8 mouse cellular contexts compared by ENCODE assay signal in the genomic region with DNA sequence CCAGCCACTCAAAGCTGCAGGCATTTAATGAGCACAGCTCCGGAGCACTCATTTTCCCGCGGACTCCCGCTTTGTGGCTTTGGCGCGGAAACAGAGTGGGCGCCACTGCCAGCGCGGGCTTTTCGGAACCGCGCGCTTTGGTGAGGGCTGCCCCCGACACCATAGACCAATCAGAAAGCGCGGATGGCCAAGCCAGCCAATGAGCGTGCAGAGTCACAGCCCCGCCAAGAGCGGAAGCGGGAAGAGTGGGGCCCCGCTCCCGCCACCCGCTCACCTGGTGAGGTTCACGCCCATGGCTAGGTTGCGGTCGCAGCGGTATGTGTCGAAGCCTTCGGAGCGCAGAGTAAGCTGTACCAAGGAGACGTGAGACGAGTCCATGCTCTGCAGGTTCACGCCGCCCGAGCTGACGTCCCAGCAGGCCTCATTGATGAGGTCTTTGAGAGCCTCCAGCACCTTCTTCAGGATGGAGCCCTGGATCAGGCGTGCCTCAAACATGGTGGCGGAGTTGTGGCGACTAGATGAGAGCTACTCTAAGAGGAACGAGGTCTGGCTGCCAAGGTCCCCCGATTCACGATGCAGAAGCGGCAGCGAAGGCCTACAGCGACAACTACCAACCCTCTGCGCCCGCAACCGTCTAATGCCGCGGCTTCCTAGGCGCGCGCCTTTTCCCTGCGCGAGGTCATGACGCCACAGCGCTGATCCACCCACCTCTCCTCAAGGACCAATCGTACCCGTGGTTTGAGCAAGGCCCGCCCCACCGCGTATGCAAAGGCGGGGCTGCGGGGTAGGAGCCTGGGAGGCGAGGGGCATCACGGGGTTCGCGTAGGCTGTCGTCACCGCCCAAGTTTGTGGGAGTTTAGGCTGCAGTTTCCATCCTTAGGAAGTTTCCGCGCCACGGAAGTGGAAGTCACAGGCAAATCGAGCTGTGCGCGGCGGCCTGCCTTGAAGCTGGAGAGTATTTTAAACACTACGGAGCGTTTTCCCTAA. TPM values are rescaled to one million over a fixed set of nuclear protein-coding genes. Genes with fewer than 3 reads are reported as not detected.
A peak's percentile ranks its signal among the peaks of the same experiment; 100 is the strongest.
DNase-seq lines count a peak whose midpoint lies in the region; ATAC-seq and TF ChIP-seq lines count a peak whose summit lies in the region.

A gene (minus strand): TSS at position 773 of the 987 bp plus-strand sequence.

- no peaks in the 10 kb centered on the region for H3K9me3 ChIP-seq in embryonic facial prominence, embryonic 15.5 days (replicated peaks)
- no peaks in the 10 kb centered on the region for H3K9me3 ChIP-seq in limb, embryonic 14.5 days (ENCODE audit: control insufficient read depth, low read length)
- H3K9me3 ChIP-seq in midbrain, postnatal 0 days (ENCODE audit: low read length), result no peaks in the 10 kb centered on the region

- DNase-seq in 416B (ENCODE audit: low read depth), result peak; percentile 99
- DNase-seq in heart, adult 8-10 months (ENCODE audit: low spot score), result peak; percentile 98
- DNase-seq in kidney, adult 9 months, result peak; percentile 98
- DNase-seq in limb, embryonic 14.5 days (ENCODE audit: low spot score), result peak; percentile 97
- DNase-seq in midbrain, postnatal 0 days (ENCODE audit: low spot score), result peak; percentile 98
- peak; percentile 91 to 94 for DNase-seq in spleen, postnatal 14 days (ENCODE audit: low spot score in 2 of 2)

- H3K9ac ChIP-seq in embryonic facial prominence, embryonic 15.5 days, result peak within 1 kb of the TSS; percentile 48
- peak within 1 kb of the TSS; percentile 67 for H3K9ac ChIP-seq in limb, embryonic 14.5 days (ENCODE audit: low read depth, low read length, severe bottlenecking)
- H3K9ac ChIP-seq in midbrain, postnatal 0 days (replicated peaks; ENCODE audit: low read length, poor library complexity, severe bottlenecking), result peak within 1 kb of the TSS; percentile 42

- peak within 1 kb of the TSS; percentile 76 for H3K27ac ChIP-seq in bone marrow, adult 2 months (ENCODE audit: control insufficient read depth, insufficient read depth, low read depth, low read length, poor library complexity)
- peak within 1 kb of the TSS; percentile 93 for H3K27ac ChIP-seq in embryonic facial prominence, embryonic 15.5 days (replicated peaks)
- peak within 1 kb of the TSS; percentile 85 for H3K27ac ChIP-seq in limb, embryonic 14.5 days (replicated peaks; ENCODE audit: low read depth, low read length)
- H3K27ac ChIP-seq in midbrain, postnatal 0 days (ENCODE audit: low read depth, low read length), result peak within 1 kb of the TSS; percentile 62

- peaks cover 23% of the 10 kb centered on the region for H3K36me3 ChIP-seq in embryonic facial prominence, embryonic 15.5 days
- peaks cover 24% of the 10 kb centered on the region for H3K36me3 ChIP-seq in limb, embryonic 14.5 days (ENCODE audit: control insufficient read depth, insufficient read depth, low read length)
- H3K36me3 ChIP-seq in midbrain, postnatal 0 days (ENCODE audit: insufficient read depth, low read length), result no peaks in the 10 kb centered on the region

- ATAC-seq in embryonic facial prominence, embryonic 15.5 days (ENCODE audit: insufficient number of reproducible peaks, low FRiP score, low TSS enrichment, low read depth), result peak; percentile 100
- peak; percentile 98 for ATAC-seq in limb, embryonic 14.5 days (ENCODE audit: low FRiP score, low read depth)
- peak; percentile 100 for ATAC-seq in midbrain, postnatal 0 days (ENCODE audit: low FRiP score)

- peak within 1 kb of the TSS; percentile 97 for H3K4me3 ChIP-seq in bone marrow, adult 2 months (replicated peaks; ENCODE audit: control insufficient read depth, low read depth, low read length)
- H3K4me3 ChIP-seq in embryonic facial prominence, embryonic 15.5 days (replicated peaks), result peak within 1 kb of the TSS; percentile 68
- H3K4me3 ChIP-seq in limb, embryonic 14.5 days (replicated peaks; ENCODE audit: low read length), result peak within 1 kb of the TSS; percentile 52
- peak within 1 kb of the TSS; percentile 54 for H3K4me3 ChIP-seq in midbrain, postnatal 0 days (ENCODE audit: low read depth, low read length)

- peak within 1 kb of the TSS; percentile 70 for H3K4me2 ChIP-seq in embryonic facial prominence, embryonic 15.5 days (replicated peaks)
- H3K4me2 ChIP-seq in limb, embryonic 14.5 days (replicated peaks; ENCODE audit: low read depth, low read length, severe bottlenecking), result peak within 1 kb of the TSS; percentile 79
- peak within 1 kb of the TSS; percentile 74 for H3K4me2 ChIP-seq in midbrain, postnatal 0 days (ENCODE audit: low read depth, low read length, poor library complexity, severe bottlenecking)

- no peak for TF ChIP-seq CTCF in bone marrow, adult 2 months (IDR thresholded peaks at IDR 0.05; ENCODE audit: control insufficient read depth, insufficient read depth, low read length)
- TF ChIP-seq CTCF in midbrain, postnatal 0 days (IDR thresholded peaks at IDR 0.05), result no peak

- peak; percentile 92 for TF ChIP-seq POLR2A in bone marrow, adult 2 months (IDR thresholded peaks at IDR 0.05; ENCODE audit: borderline replicate concordance, control insufficient read depth, low read depth, low read length)
- peak; percentile 54; the same call in 1 of the 2 replicates for TF ChIP-seq POLR2A in limb, embryonic 14.5 days (IDR thresholded peaks at IDR 0.05; ENCODE audit: borderline replicate concordance, extremely low read depth, insufficient read depth, insufficient read length)

- H3K27me3 ChIP-seq in embryonic facial prominence, embryonic 15.5 days, result no peaks in the 10 kb centered on the region
- H3K27me3 ChIP-seq in limb, embryonic 14.5 days (ENCODE audit: control insufficient read depth, insufficient read depth, low read length), result no peaks in the 10 kb centered on the region
- no peaks in the 10 kb centered on the region for H3K27me3 ChIP-seq in midbrain, postnatal 0 days (ENCODE audit: insufficient read depth, low read length)

- under 1% methylated on average over 79 of the region's 79 CpGs for WGBS in bone marrow, adult 2 months
- under 1% methylated on average over 79 of the region's 79 CpGs for WGBS in embryonic facial prominence, embryonic 15.5 days
- under 1% methylated on average over 74 of the region's 79 CpGs for WGBS in limb, embryonic 14.5 days
- WGBS in midbrain, postnatal 0 days, result under 1% methylated on average over 77 of the region's 79 CpGs

- no peaks in the 10 kb centered on the region for H3K4me1 ChIP-seq in bone marrow, adult 2 months (ENCODE audit: control insufficient read depth, insufficient read depth, low read length)
- peaks cover 18% of the 10 kb centered on the region for H3K4me1 ChIP-seq in embryonic facial prominence, embryonic 15.5 days
- H3K4me1 ChIP-seq in limb, embryonic 14.5 days (ENCODE audit: control insufficient read depth, insufficient read depth, low read length), result peaks cover 6% of the 10 kb centered on the region
- no peaks in the 10 kb centered on the region; the same call in 1 of the 2 replicates for H3K4me1 ChIP-seq in midbrain, postnatal 0 days (ENCODE audit: insufficient read depth, low read length)

RNA-seq across cellular contexts. Expression of the gene that starts here (rescaled TPM):
- polyA plus RNA-seq in bone marrow, adult 2 months (2011; ENCODE audit: insufficient read depth, insufficient read length, low replicate concordance, missing spikeins), result 284 and 419 TPM in 2 replicates
- 197 and 209 TPM in 2 replicates for polyA plus RNA-seq in embryonic facial prominence, embryonic 15.5 days (2015; fragmentation: Nextera tagmentation; extraction: Ambion mirVana)
- total RNA-seq in heart, adult 8-10 months (2022), result 10 to 100 TPM; 33.1 to 42.6 (median 38.3) TPM
- 284 and 315 TPM in 2 replicates for polyA plus RNA-seq in limb, embryonic 14.5 days (2012; rRNA removed)
- 229 and 234 TPM in 2 replicates for polyA plus RNA-seq in limb, embryonic 14.5 days (2014; fragmentation: Nextera tagmentation; extraction: Ambion mirVana)
- 111 and 118 TPM in 2 replicates for total RNA-seq in midbrain, postnatal 0 days (2014; rRNA removed)
- 90.8 and 91.0 TPM in 2 replicates for polyA plus RNA-seq in midbrain, postnatal 0 days (2015; fragmentation: Nextera tagmentation; extraction: Ambion mirVana)

Comparison
In these comparisons a context has a peak if more than half of its experiments do, and no peak if none do; other contexts are left out.
1. Peak in every context shown above with its lines: DNase-seq, ATAC-seq, H3K4me3 ChIP-seq and H3K27ac ChIP-seq.